Comparison of ENCODE assay signal across 12 mouse cellular contexts in genomic region chr3:51998511-51999399, GRCm38 (mm10).
DNase-seq lines count a peak whose midpoint lies in the region; ATAC-seq and TF ChIP-seq lines count a peak whose summit lies in the region.
"Had no signal": no experiment of that assay in that cellular context is flagged by ENCODE, and none has a peak within 500 bp of the region (broad histone marks: within the 10 kb centered on the region; RNA-seq: fewer than 3 reads in every experiment).

No protein-coding gene starts in this region.

- 47% methylated on average over 21 of the region's 21 CpGs for WGBS in lung, postnatal 0 days
- WGBS in liver, embryonic 15.5 days (ENCODE audit: insufficient replicate concordance), result 38% methylated on average over 21 of the region's 21 CpGs
- 54% methylated on average over 21 of the region's 21 CpGs for WGBS in stomach, embryonic 15.5 days

- no peaks in the 10 kb centered on the region for H3K27me3 ChIP-seq in erythroblast, embryonic 14.5 days (ENCODE audit: control insufficient read depth)
- no peaks in the 10 kb centered on the region for H3K27me3 ChIP-seq in lung, postnatal 0 days (replicated peaks; ENCODE audit: insufficient read depth, low read length)
- H3K27me3 ChIP-seq in liver, embryonic 15.5 days, result no peaks in the 10 kb centered on the region
- no peaks in the 10 kb centered on the region for H3K27me3 ChIP-seq in stomach, embryonic 15.5 days (replicated peaks)

- no peaks in the 10 kb centered on the region for H3K36me3 ChIP-seq in erythroblast, embryonic 14.5 days (ENCODE audit: control insufficient read depth)
- H3K36me3 ChIP-seq in lung, postnatal 0 days (ENCODE audit: insufficient read depth, low read length), result no peaks in the 10 kb centered on the region
- no peaks in the 10 kb centered on the region for H3K36me3 ChIP-seq in liver, embryonic 15.5 days (replicated peaks)
- H3K36me3 ChIP-seq in stomach, embryonic 15.5 days, result no peaks in the 10 kb centered on the region

- TF ChIP-seq CTCF in lung, postnatal 0 days (IDR thresholded peaks at IDR 0.05), result no peak

- peaks cover 30% of the 10 kb centered on the region for H3K4me1 ChIP-seq in erythroblast, embryonic 14.5 days (ENCODE audit: control insufficient read depth)
- peaks cover 7% of the 10 kb centered on the region for H3K4me1 ChIP-seq in lung, postnatal 0 days (ENCODE audit: insufficient read depth, low read depth, low read length)
- H3K4me1 ChIP-seq in liver, embryonic 15.5 days (replicated peaks), result peaks cover 24% of the 10 kb centered on the region
- peaks cover 13% of the 10 kb centered on the region for H3K4me1 ChIP-seq in stomach, embryonic 15.5 days

- peak; percentile 68; the same call in 1 of the 2 replicates for TF ChIP-seq EP300 in lung, postnatal 0 days (IDR thresholded peaks at IDR 0.05)

- H3K4me2 ChIP-seq in lung, postnatal 0 days (replicated peaks; ENCODE audit: low read depth, low read length), result no peak overlapping the region
- peak overlapping the region; percentile 19 for H3K4me2 ChIP-seq in liver, embryonic 15.5 days
- H3K4me2 ChIP-seq in stomach, embryonic 15.5 days, result no peak overlapping the region

- no peak for ATAC-seq in erythroblast, adult 5-6 weeks (replicated peaks; ENCODE audit: low FRiP score, poor library complexity, severe bottlenecking)
- peak; percentile 80 for ATAC-seq in lung, postnatal 0 days
- ATAC-seq in liver, embryonic 15.5 days (ENCODE audit: insufficient read depth), result peak; percentile 34; the same call in 1 of the 2 replicates
- ATAC-seq in stomach, embryonic 15.5 days (ENCODE audit: insufficient read depth, low FRiP score, low read depth), result peak; percentile 76

- no peak overlapping the region for H3K9ac ChIP-seq in lung, postnatal 0 days (replicated peaks; ENCODE audit: low read depth)
- no peak overlapping the region for H3K9ac ChIP-seq in liver, embryonic 15.5 days
- H3K9ac ChIP-seq in stomach, embryonic 15.5 days, result no peak overlapping the region

- DNase-seq in lung, postnatal 0 days (ENCODE audit: low spot score), result peak; percentile 90
- DNase-seq in lung, postnatal 14 days, result no peak
- no peak for DNase-seq in cerebellum, postnatal 10 days
- DNase-seq in Muller cell, postnatal 12 days (ENCODE audit: inconsistent ontology term), result no peak
- DNase-seq: adrenal gland, postnatal 10 days; gastrocnemius, postnatal 25 days; heart, postnatal 4 days; kidney, postnatal 14 days had no signal

- peak overlapping the region; percentile 12 for H3K4me3 ChIP-seq in erythroblast, embryonic 14.5 days (replicated peaks)
- no peak overlapping the region for H3K4me3 ChIP-seq in lung, postnatal 0 days (ENCODE audit: low read depth, low read length)
- H3K4me3 ChIP-seq in liver, embryonic 15.5 days (replicated peaks), result no peak overlapping the region
- H3K4me3 ChIP-seq in stomach, embryonic 15.5 days (replicated peaks), result no peak overlapping the region

- no peaks in the 10 kb centered on the region for H3K9me3 ChIP-seq in erythroblast, embryonic 14.5 days (ENCODE audit: control insufficient read depth, low read length)
- H3K9me3 ChIP-seq in lung, postnatal 0 days (ENCODE audit: low read length), result no peaks in the 10 kb centered on the region
- no peaks in the 10 kb centered on the region for H3K9me3 ChIP-seq in liver, embryonic 15.5 days (replicated peaks)
- H3K9me3 ChIP-seq in stomach, embryonic 15.5 days, result no peaks in the 10 kb centered on the region

- H3K27ac ChIP-seq in lung, postnatal 0 days (ENCODE audit: low read length), result 0 out of 2 replicates have a peak overlapping the region, but pooled peaks have one; percentile 3
- no peak overlapping the region for H3K27ac ChIP-seq in liver, embryonic 15.5 days (replicated peaks)
- H3K27ac ChIP-seq in stomach, embryonic 15.5 days, result peak overlapping the region; percentile 62
